Mouse (Mus musculus) midbrain, postnatal 0 days (tissue): Measurements from ENCODE around the gene Limch1. TPM values are rescaled to one million over a fixed set of nuclear protein-coding genes. Genes with fewer than 3 reads are reported as not detected.

Experiments
- ATAC-seq: fragments of 200-750 bp; cut with Nextera tagmentation; 2 replicates; pipeline ENCODE4 v1.8.0; 2017; ENCODE audit warnings: moderate number of reproducible peaks, mild to moderate bottlenecking, moderate TSS enrichment, moderate library complexity; ENCODE audit not compliant: low FRiP score
- DNase-seq: peaks from one replicate; pipeline ENCODE4 v3.0.0-alpha.2; 2015; ENCODE audit warnings: low spot score
- H3K27ac ChIP-seq: fragments of 300-500 bp; sonication (generic); 2 replicates; pipeline ENCODE4 v1.5.1; 2014; ENCODE audit warnings: low read depth, mild to moderate bottlenecking, low read length, mixed read lengths
- H3K27me3 ChIP-seq: fragments of 300-500 bp; sonication (generic); 2 replicates; pipeline ENCODE4 v1.6.1; 2014; ENCODE audit warnings: low read length, control low read depth, mixed read lengths; ENCODE audit not compliant: insufficient read depth
- H3K36me3 ChIP-seq: fragments of 300-500 bp; sonication (generic); 2 replicates; pipeline ENCODE4 v1.6.1; 2014; ENCODE audit warnings: low read length, control low read depth, mixed read lengths; ENCODE audit not compliant: insufficient read depth
- H3K4me1 ChIP-seq: fragments of 300-500 bp; sonication (generic); 2 replicates; pipeline ENCODE4 v1.6.1; 2014; ENCODE audit warnings: mild to moderate bottlenecking, control low read depth, antibody characterized with exemption, low read length, mixed read lengths; ENCODE audit not compliant: insufficient read depth
- H3K4me2 ChIP-seq: fragments of 300-500 bp; sonication (generic); 2 replicates; pipeline ENCODE4 v1.6.1; 2014; ENCODE audit warnings: low read depth, mild to moderate bottlenecking, low read length, mixed read lengths; ENCODE audit not compliant: poor library complexity, severe bottlenecking
- H3K4me3 ChIP-seq: fragments of 300-500 bp; sonication (generic); 2 replicates; pipeline ENCODE4 v1.5.1; 2014; ENCODE audit warnings: low read depth, mild to moderate bottlenecking, low read length, moderate library complexity
- H3K9ac ChIP-seq: fragments of 300-500 bp; sonication (generic); replicated peaks from 2 replicates; pipeline ENCODE4 v1.6.1; 2014; ENCODE audit warnings: mild to moderate bottlenecking, low read length, moderate library complexity, mixed read lengths; ENCODE audit not compliant: poor library complexity, severe bottlenecking
- H3K9me3 ChIP-seq: fragments of 300-500 bp; sonication (generic); 2 replicates; pipeline ENCODE4 v1.6.1; 2016; ENCODE audit warnings: low read length, control low read depth
- CTCF ChIP-seq: IDR thresholded peaks from 2 replicates; pipeline ENCODE4 v1.5.1; 2016; ENCODE audit warnings: antibody characterized with exemption, mild to moderate bottlenecking
- WGBS: fragments of 180-500 bp; shearing (Covaris S2); extraction: QIAGEN DNeasy Blood & Tissue Kit; methylation state at CpG from one replicate; pipeline ENCODE4 v1.1.7; 2014; 5-methylcytosine and 5-hydroxymethylcytosine counted together
- polyA plus RNA-seq: library from polyadenylated mRNA; unstranded; fragments of >200 nt; fragmentation: Nextera tagmentation; extraction: Ambion mirVana; gene quantifications from 2 replicates; pipeline ENCODE4 v1.2.1, GENCODE M21; 2015
- total RNA-seq: library from RNA; depleted of rRNA; stranded (reverse); fragments of >200 nt; gene quantifications from 2 replicates; pipeline ENCODE4 v1.2.3, GENCODE M21; 2014

Gene Limch1
- total and polyA plus RNA-seq, 2 experiments from 2014 or later: 46.6 to 119 TPM

DNA sequence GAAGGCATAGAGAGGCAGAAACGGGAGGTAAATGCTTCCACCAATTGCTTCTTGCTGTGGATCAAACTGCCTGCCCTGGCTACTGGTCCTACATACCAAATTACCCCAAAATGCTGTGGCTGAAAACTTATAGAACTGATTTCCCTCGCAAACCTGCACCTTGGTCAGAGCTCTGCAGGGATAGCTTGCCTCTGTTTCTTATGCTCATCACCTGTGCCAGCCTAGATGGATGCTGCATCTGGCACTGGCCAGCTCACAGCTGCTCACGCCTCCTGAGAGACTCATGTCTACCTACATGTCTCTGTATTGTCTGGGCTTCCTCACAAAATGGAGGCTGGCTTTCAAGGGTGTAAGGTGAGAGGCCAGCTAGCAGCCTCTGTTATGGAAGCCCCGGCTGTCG, 83.9 kb downstream of the Limch1 start:
- 82% methylated on average over 5 of the region's 5 CpGs for WGBS
- no peak for DNase-seq
- no peaks in the 10 kb centered on the region for H3K27me3 ChIP-seq
- H3K9me3 ChIP-seq: no peaks in the 10 kb centered on the region
- TF ChIP-seq CTCF: no peak
- no peak for ATAC-seq
- no peak overlapping the region for H3K27ac ChIP-seq
- no peaks in the 10 kb centered on the region for H3K36me3 ChIP-seq
- H3K9ac ChIP-seq: no peak overlapping the region
- H3K4me3 ChIP-seq: no peak overlapping the region
- no peak overlapping the region for H3K4me2 ChIP-seq
- H3K4me1 ChIP-seq: no peaks in the 10 kb centered on the region

- ATAC-seq (no peak), DNase-seq (no peak)
- H3K9ac ChIP-seq: no peak overlapping the region
- no peak overlapping the region for H3K4me2 ChIP-seq
- H3K27me3 ChIP-seq: no peaks in the 10 kb centered on the region
- no peak for TF ChIP-seq CTCF
- H3K27ac ChIP-seq: no peak overlapping the region
- H3K9me3 ChIP-seq: no peaks in the 10 kb centered on the region
- H3K4me1 ChIP-seq: no peaks in the 10 kb centered on the region
- 94% methylated on average over 10 of the region's 10 CpGs for WGBS
- no peak overlapping the region for H3K4me3 ChIP-seq
- H3K36me3 ChIP-seq: no peaks in the 10 kb centered on the region
Observed at GRCm38 (mm10) chr5:66830206-66830605, 84.6 kb downstream of the Limch1 start.

DNA sequence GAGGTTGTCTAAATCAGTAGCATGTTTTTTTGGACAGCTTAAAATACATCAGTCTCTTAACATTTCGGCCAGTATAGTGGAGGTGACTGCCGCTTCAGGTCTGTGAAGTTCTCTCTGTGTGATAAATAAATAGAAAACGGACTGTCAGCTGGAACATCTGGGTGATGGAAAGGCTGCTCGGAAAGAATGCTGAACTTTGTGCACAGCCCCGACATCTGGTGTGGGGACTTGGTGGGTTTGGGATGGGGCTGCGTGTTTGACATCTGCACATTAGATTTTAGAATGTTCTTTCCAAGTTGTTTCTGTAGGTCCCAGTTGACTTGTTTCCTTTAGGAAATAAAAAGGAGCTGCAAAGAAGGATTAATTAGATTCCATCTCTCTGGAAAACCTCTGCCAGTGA, 89.1 kb downstream of the Limch1 start:
- no peaks in the 10 kb centered on the region for H3K36me3 ChIP-seq
- H3K4me3 ChIP-seq: no peak overlapping the region
- no peaks in the 10 kb centered on the region for H3K9me3 ChIP-seq
- TF ChIP-seq CTCF: no peak
- no peak overlapping the region for H3K4me2 ChIP-seq
- H3K4me1 ChIP-seq: no peaks in the 10 kb centered on the region
- 77% methylated on average over 6 of the region's 6 CpGs for WGBS
- no peak overlapping the region for H3K27ac ChIP-seq
- no peak overlapping the region for H3K9ac ChIP-seq
- ATAC-seq (no peak), DNase-seq (no peak)
- H3K27me3 ChIP-seq: no peaks in the 10 kb centered on the region

- Histone ChIP-seq H3K27ac (no peak overlapping the region), H3K36me3 (no peaks in the 10 kb centered on the region), H3K9ac (no peak overlapping the region), H3K27me3 (no peaks in the 10 kb centered on the region), H3K4me3 (no peak overlapping the region), H3K9me3 (no peaks in the 10 kb centered on the region), H3K4me1 (no peaks in the 10 kb centered on the region), H3K4me2 (no peak overlapping the region)
- 0 out of 2 replicates have a peak, but pooled peaks have one; percentile 14 for TF ChIP-seq CTCF
- WGBS: 90% methylated on average over 4 of the region's 4 CpGs
- DNase-seq (no peak), ATAC-seq (no peak)
Observed at GRCm38 (mm10) chr5:66836892-66837291, 91.3 kb downstream of the Limch1 start.

- H3K27me3 ChIP-seq: no peaks in the 10 kb centered on the region
- no peaks in the 10 kb centered on the region for H3K36me3 ChIP-seq
- DNase-seq: no peak
- no peak overlapping the region for H3K27ac ChIP-seq
- WGBS: 95% methylated on average over 2 of the region's 2 CpGs
- TF ChIP-seq CTCF: no peak
- no peak for ATAC-seq
- H3K9me3 ChIP-seq: no peaks in the 10 kb centered on the region
- H3K4me3 ChIP-seq: no peak overlapping the region
- no peak overlapping the region for H3K9ac ChIP-seq
- H3K4me2 ChIP-seq: no peak overlapping the region
- no peaks in the 10 kb centered on the region for H3K4me1 ChIP-seq
Observed at GRCm38 (mm10) chr5:66841971-66842370, 96.3 kb downstream of the Limch1 start.

GRCm38 (mm10) chr5:66842776-66843175, 97.1 kb downstream of the Limch1 start:
- Histone ChIP-seq H3K27me3 (no peaks in the 10 kb centered on the region), H3K9ac (no peak overlapping the region), H3K27ac (no peak overlapping the region), H3K4me3 (no peak overlapping the region), H3K36me3 (no peaks in the 10 kb centered on the region), H3K4me1 (no peaks in the 10 kb centered on the region), H3K4me2 (no peak overlapping the region), H3K9me3 (no peaks in the 10 kb centered on the region)
- no peak for ATAC-seq
- 91% methylated on average over 5 of the region's 5 CpGs for WGBS
- no peak for DNase-seq
- TF ChIP-seq CTCF: no peak
